8 mouse cellular contexts compared by ENCODE assay signal in genomic region chr7:141467230-141468030, GRCm38 (mm10). TPM values are rescaled to one million over a fixed set of nuclear protein-coding genes. Genes with fewer than 3 reads are reported as not detected.
DNase-seq lines count a peak whose midpoint lies in the region; ATAC-seq and TF ChIP-seq lines count a peak whose summit lies in the region.

Cd151 (plus strand) TSS chr7:141467392.

- peak within 1 kb of the TSS; percentile 80 for H3K4me2 ChIP-seq in heart, embryonic 16.5 days (ENCODE audit: low read depth, low read length)
- H3K4me2 ChIP-seq in liver, postnatal 0 days (ENCODE audit: low read depth, low read length): peak within 1 kb of the TSS; percentile 89
- peak within 1 kb of the TSS; percentile 75 for H3K4me2 ChIP-seq in neural tube, embryonic 13.5 days

- under 1% methylated on average over 52 of the region's 52 CpGs for WGBS in heart, embryonic 16.5 days
- 2% methylated on average over 52 of the region's 52 CpGs for WGBS in liver, postnatal 0 days (ENCODE audit: insufficient replicate concordance)
- WGBS in neural tube, embryonic 13.5 days: 1% methylated on average over 52 of the region's 52 CpGs

- H3K9ac ChIP-seq in heart, embryonic 16.5 days (ENCODE audit: low read length): peak within 1 kb of the TSS; percentile 88
- peak within 1 kb of the TSS; percentile 84 for H3K9ac ChIP-seq in liver, postnatal 0 days (replicated peaks)
- peak within 1 kb of the TSS; percentile 81 for H3K9ac ChIP-seq in neural tube, embryonic 13.5 days

- H3K4me1 ChIP-seq in heart, embryonic 16.5 days (ENCODE audit: control insufficient read depth, insufficient read depth, low read length): peaks cover 40% of the 10 kb centered on the region
- H3K4me1 ChIP-seq in liver, postnatal 0 days (ENCODE audit: insufficient read depth): peaks cover 42% of the 10 kb centered on the region
- H3K4me1 ChIP-seq in neural tube, embryonic 13.5 days (replicated peaks): peaks cover 55% of the 10 kb centered on the region

- H3K9me3 ChIP-seq in heart, embryonic 16.5 days (replicated peaks; ENCODE audit: control insufficient read depth, low read length): no peaks in the 10 kb centered on the region
- no peaks in the 10 kb centered on the region for H3K9me3 ChIP-seq in liver, postnatal 0 days (ENCODE audit: low read length)
- H3K9me3 ChIP-seq in neural tube, embryonic 13.5 days: no peaks in the 10 kb centered on the region

- H3K36me3 ChIP-seq in heart, embryonic 16.5 days (ENCODE audit: control insufficient read depth, insufficient read depth): peaks cover 23% of the 10 kb centered on the region
- peaks cover 23% of the 10 kb centered on the region for H3K36me3 ChIP-seq in liver, postnatal 0 days (replicated peaks; ENCODE audit: insufficient read depth, low read length)
- peaks cover 28% of the 10 kb centered on the region for H3K36me3 ChIP-seq in neural tube, embryonic 13.5 days

- no peak for TF ChIP-seq CTCF in liver, postnatal 0 days (IDR thresholded peaks at IDR 0.05; ENCODE audit: low read depth)

- peaks cover 22% of the 10 kb centered on the region for H3K27me3 ChIP-seq in heart, embryonic 16.5 days (ENCODE audit: control insufficient read depth, insufficient read depth, low read length)
- peaks cover 31% of the 10 kb centered on the region for H3K27me3 ChIP-seq in liver, postnatal 0 days (ENCODE audit: insufficient read depth, low read length)
- peaks cover 47% of the 10 kb centered on the region for H3K27me3 ChIP-seq in neural tube, embryonic 13.5 days

- no peak for TF ChIP-seq EP300 in liver, postnatal 0 days (IDR thresholded peaks at IDR 0.05; ENCODE audit: low read depth)

- H3K4me3 ChIP-seq in heart, embryonic 16.5 days (ENCODE audit: low read length): peak within 1 kb of the TSS; percentile 79
- peak within 1 kb of the TSS; percentile 76 for H3K4me3 ChIP-seq in liver, postnatal 0 days (ENCODE audit: low read depth, low read length)
- H3K4me3 ChIP-seq in neural tube, embryonic 13.5 days: peak within 1 kb of the TSS; percentile 61

- DNase-seq in CD4-positive, CD25-positive, alpha-beta regulatory T cell, adult 2 months (ENCODE audit: low read depth, low spot score): peak; percentile 84
- peak; percentile 77 to 78 for DNase-seq in adrenal gland, postnatal 4 days (ENCODE audit: low spot score in 2 of 2)
- peak; percentile 91 to 96 for DNase-seq in kidney, postnatal 25 days
- peak; percentile 94 for DNase-seq in liver, postnatal 0 days
- DNase-seq in thymus, postnatal 0 days (ENCODE audit: low spot score): peak; percentile 60

- H3K27ac ChIP-seq in heart, embryonic 16.5 days (ENCODE audit: low read length): peak within 1 kb of the TSS; percentile 94
- H3K27ac ChIP-seq in liver, postnatal 0 days (ENCODE audit: low read depth): peak within 1 kb of the TSS; percentile 86
- peak within 1 kb of the TSS; percentile 94 for H3K27ac ChIP-seq in neural tube, embryonic 13.5 days (replicated peaks)

- ATAC-seq in erythroid progenitor cell, adult 5-6 weeks (replicated peaks; ENCODE audit: low FRiP score, poor library complexity, severe bottlenecking): peak; percentile 73
- ATAC-seq in heart, embryonic 16.5 days (replicated peaks; ENCODE audit: extremely low read depth, insufficient read depth, low FRiP score): peak; percentile 77
- peak; percentile 87 for ATAC-seq in liver, postnatal 0 days
- ATAC-seq in neural tube, embryonic 13.5 days (ENCODE audit: low read depth): peak; percentile 54

RNA-seq across cellular contexts. Expression of gene Cd151, which starts in this region (rescaled TPM):
- 100 to 1,000 TPM; 209 to 215 TPM for total RNA-seq in adrenal gland, postnatal 4 days (2021)
- 16.6 and 20.1 TPM in 2 replicates for total RNA-seq in erythroid progenitor cell, adult 5-6 weeks (2015; ENCODE audit: low replicate concordance)
- total RNA-seq in erythroid progenitor cell, adult 5-6 weeks (2017; ENCODE audit: low replicate concordance): 24.1 and 30.7 TPM in 2 replicates
- 42.2 and 44.0 TPM in 2 replicates for polyA plus RNA-seq in heart, embryonic 16.5 days (2015; fragmentation: Nextera tagmentation; extraction: Ambion mirVana)
- polyA plus RNA-seq in liver, postnatal 0 days (2015; fragmentation: Nextera tagmentation; extraction: Ambion mirVana): 5.1 and 6.6 TPM in 2 replicates
- polyA plus RNA-seq in neural tube, embryonic 13.5 days (2015; fragmentation: Nextera tagmentation; extraction: Ambion mirVana): 19.1 and 22.7 TPM in 2 replicates
- 11.7 and 13.0 TPM in 2 replicates for polyA plus RNA-seq in thymus, postnatal 0 days (2015; fragmentation: Nextera tagmentation; extraction: Ambion mirVana)

Comparison
In these comparisons a context has a peak if more than half of its experiments do, and no peak if none do; other contexts are left out.
1. Peak in every context shown above with its lines: DNase-seq, ATAC-seq, H3K4me3 ChIP-seq and H3K27ac ChIP-seq.
2. RNA of gene Cd151 (total RNA-seq): 209 to 215 TPM in adrenal gland, postnatal 4 days; 16.6 to 30.7 TPM in erythroid progenitor cell, adult 5-6 weeks; every median in the first group is over 4 times any median in the second.